Mouse (Mus musculus) kidney, postnatal 10 days (tissue): ENCODE measurements at regions not wholly inside any gene's neighbourhood (a gene's known extent, or its start where the extent isn't known, plus 50 kb on each side); places are given as distances from the start of the nearest gene placed in this dataset.

Source experiments
- DNase-seq: peaks from one replicate; pipeline ENCODE4 v3.0.0; 2021; ENCODE audit warnings: mixed read lengths

- no peak for DNase-seq
Observed at GRCm38 (mm10) chr5:64613696-64614095, 189.5 kb upstream of the Klf3 start.

DNA sequence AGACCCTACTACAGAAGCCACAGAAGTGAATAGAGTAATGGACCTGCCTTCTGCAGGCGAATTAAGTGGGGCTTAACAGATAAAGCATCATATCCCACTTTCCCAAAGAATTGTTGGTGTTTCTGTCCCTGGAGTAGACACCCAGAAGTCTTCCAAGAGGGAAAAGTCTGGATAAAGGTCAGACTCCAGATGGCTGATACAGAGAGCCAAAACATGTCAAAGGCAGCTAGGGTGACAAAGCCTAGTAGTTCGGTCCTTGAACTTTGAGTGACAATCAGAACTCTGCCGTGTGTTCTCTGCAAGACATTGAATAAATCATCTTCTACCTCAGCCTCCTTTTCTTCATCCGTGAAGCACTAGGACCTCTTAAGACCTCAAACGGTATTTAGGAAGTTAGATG, 185.1 kb upstream of the Klf3 start:
- no peak for DNase-seq

- no peak for DNase-seq
Observed at GRCm38 (mm10) chr5:64619752-64620151, 183.4 kb upstream of the Klf3 start.

DNA sequence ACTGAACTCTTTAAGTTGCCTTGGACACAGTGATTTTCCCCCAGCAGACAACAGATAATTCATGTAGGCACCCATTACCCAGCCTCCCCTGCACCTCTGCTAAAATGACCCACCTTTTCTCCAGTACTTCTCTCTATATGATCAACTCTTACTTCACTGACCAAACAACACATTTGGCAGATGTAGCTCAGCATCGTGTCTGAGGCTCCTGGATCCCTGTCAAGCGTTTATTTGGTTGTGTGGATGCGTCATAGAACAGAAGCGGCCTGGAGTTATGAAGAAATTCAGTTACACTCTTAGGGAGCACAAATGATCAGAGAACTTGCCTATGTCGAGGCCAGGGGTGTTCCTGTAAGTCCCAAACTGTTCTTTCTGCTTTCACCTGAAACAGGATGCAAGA, 182.5 kb upstream of the Klf3 start:
- no peak for DNase-seq

- DNase-seq, result no peak
Observed at GRCm38 (mm10) chr5:64621386-64621785, 181.8 kb upstream of the Klf3 start.

- peak; percentile 79 for DNase-seq
Observed at GRCm38 (mm10) chr5:64623653-64624052, 179.5 kb upstream of the Klf3 start.

DNA sequence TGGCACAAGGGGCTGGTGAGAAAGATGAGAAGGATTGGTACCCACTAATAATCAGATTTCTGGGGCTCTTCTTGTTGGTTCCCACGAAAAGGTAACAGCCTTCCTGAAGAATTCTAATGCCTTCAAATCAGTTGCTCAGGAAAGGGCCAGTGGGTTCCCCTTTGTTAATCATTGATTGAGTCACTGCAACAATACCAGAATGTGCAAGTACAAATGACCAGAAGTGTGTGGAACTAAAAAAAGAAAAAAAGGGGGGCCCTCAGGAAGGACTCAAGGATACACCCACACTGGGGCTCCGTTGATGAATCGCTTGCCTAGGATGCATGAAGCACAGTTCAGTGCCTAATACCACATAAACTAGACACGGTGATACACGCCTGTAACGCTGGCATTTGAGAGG, 179.0 kb upstream of the Klf3 start:
- DNase-seq, result no peak

DNA sequence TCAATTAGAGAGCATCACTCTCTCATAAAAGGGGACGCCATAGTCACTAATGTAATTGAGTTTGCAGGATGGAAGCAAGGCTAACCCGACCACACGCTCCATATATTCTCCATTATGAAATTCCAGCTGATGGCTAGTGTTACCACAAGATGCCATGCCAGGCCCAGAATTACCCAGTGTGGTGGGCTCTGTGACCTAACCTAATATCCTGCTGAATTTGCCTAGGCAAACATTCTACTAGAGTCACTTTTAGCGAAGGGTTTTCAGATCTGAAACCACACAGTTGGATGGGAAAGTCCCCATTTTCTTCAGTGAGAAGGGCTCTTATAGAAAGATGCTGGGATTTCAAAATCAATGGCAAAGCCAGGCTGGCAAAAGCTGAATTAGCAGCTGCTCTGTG, 177.8 kb upstream of the Klf3 start:
- no peak for DNase-seq

GRCm38 (mm10) chr5:64625841-64626298, 177.3 kb upstream of the Klf3 start:
- no peak for DNase-seq

- peak; percentile 58 for DNase-seq
Observed at GRCm38 (mm10) chr5:64626351-64626750, 176.8 kb upstream of the Klf3 start.

DNA sequence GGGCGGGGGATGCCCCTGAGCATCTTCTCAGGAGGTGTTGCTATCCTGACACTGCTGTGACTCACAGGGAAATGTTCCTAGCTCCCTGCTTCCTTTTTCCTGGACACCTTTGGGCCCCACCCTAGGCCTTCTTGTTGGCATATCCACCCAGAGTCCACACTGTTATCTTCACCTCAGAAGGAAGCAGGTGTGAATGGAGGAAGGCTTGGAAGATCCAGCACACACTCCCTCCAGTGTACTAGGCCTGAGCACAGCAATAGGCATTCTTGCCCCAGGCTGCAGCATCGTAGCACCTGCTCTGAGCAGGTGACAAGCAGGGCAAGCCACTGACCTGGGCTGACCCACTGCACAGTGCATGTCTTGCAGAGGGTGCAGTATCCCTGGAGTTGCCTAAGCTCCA, 172.6 kb upstream of the Klf3 start:
- DNase-seq, result no peak

- no peak for DNase-seq
Observed at GRCm38 (mm10) chr5:64632171-64632570, 171.0 kb upstream of the Klf3 start.

DNA sequence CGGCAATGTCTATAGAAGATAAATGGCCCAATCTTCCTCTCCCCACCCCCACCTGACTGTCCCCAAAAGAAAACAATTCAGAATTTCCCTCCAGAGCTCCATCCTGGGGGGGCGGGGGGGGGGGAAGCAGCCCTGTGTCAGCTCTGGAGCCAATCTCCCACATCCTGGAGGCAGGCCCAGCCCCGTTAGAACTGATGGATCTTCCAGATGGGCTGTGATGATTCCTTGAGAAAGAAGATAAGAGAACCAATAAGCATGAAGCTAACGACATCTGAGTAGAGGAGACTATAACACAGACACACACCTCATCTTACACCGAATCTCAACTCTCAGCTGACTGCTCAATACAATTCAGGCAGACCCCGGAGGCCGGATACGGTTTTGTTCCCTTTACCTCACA, 169.2 kb upstream of the Klf3 start:
- no peak for DNase-seq

DNA sequence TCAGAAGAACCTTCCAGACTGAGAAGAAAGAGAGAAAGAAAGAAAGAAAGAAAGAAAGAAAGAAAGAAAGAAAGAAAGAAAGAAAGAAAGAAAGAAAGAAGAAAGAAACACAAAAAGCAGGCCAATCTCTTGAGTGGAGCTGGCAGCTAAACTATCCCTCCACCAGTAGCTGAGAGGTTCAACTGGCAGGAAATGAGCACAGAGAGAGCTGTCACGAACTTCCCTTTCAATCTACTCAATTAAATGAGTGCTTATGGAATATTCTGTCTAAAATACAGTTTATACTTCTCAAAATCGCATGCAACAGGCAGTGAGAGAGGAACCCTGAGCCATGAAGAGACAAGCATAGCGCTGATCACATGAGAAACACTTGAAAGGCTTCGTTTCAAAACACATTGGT, 168.5 kb upstream of the Klf3 start:
- DNase-seq, result no peak

DNA sequence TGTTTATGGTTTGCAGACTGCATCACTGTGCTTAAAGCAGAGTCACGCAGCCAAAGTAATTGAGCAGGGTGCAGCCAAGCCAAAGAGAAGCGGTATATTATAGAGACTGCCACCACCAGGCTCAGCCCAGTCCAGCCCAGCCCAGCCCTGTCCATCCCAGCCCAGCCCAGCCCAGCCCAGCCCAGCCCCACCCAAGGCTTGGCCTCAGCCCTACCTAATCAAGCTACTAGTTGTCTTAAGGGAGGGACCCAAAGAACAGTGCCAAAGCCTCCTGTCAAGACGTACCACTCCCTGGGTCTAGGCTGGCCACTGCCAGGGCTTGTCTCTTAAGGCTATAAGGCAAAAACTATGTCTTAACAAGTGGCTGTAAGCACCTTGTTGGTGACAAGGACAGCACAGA, 166.9 kb upstream of the Klf3 start:
- no peak for DNase-seq

GRCm38 (mm10) chr5:64643584-64643983, 159.6 kb upstream of the Klf3 start:
- no peak for DNase-seq

DNA sequence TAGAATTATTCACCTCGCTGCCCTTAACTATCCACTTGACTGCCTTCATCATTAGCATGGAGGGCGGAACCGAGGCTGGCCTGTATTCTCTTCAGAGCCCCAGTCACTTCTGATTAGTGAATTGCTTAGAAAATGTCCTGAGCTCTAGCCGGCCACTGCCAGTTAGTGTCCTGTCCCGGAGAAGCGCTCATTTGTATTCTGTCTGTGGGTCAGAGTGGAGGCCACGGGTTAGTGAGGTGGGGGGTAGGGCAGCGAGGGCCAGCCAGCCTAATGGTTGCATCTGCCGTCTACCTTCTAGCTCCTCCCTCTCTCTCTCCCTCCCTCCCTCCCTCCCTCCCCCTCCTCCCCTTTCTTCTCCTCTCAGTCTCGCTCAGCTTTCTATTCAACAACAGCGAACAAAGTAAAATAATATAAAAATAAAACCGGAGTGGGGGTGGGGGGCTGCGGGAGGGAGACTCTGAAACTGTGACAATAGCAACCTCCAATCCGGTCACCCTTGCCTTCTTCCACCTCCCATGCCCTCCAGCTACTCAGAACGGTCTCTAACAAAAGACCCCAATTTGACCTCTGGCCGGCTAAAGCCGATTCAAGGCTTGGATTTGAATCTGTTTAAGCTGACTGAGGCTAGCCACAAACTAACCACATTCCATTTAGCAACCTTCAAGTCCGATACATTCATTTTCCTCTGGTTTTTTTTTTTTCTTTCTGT, 155.6 kb upstream of the Klf3 start:
- peak; percentile 58 for DNase-seq

DNA sequence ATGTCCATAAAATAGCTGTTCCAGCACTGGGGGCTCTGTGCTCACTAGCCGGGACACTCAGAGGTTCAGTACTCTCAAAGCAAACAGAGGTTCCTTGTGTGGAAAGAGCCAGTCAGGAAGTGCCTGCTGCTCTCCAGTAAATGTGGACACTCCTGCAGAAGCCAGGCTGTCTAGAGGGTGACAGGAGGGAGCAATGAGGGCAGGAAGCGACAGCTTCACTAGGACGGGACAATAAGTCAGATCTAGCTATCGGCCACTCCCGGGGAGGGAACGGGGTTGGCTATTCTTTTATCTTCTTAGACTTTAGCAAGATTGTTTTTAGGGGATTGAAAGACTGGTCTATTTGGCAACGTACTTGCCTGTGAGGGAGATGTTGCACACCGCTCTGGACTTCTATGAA, 154.7 kb upstream of the Klf3 start:
- DNase-seq, result peak; percentile 51

DNA sequence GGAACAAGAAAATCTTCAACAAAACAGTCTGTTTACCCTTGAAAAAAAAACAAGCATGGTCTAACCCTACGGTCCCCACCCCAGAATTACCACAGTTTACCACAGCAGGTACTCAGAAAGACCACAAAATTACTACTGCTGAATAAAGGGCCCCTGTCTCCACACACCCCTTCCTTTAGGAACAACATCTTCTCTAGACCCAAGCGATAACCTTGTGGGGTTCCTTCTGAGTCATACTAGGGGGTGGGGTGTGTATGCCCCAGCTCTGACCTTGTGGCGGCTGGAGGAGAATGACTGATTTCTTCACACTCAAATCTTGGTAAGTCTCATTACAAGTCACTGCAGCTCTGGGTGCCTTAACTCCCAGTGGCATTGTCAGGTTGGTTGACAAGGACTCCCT, 151.8 kb upstream of the Klf3 start:
- no peak for DNase-seq

DNA sequence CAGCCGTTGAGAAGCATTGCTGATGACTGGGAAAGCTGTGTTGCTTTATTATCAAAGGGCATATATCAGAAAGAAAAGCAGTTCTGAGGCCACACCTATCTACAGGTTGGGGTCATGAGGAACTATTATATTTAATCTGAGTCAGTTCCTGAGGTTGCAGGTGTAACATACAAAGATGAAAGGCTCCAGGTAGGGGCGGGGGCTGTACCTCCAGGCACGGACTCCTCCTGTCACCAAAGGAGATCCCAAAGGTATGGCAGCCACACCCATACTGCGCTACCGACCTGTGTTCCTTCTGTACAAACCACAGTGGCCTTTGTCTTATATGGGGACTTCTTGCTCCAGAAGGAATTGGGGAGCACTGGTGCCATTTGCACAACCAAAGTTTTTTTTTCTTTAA, 149.4 kb upstream of the Klf3 start:
- no peak for DNase-seq

GRCm38 (mm10) chr5:64655286-64655685, 147.9 kb upstream of the Klf3 start:
- no peak for DNase-seq

DNA sequence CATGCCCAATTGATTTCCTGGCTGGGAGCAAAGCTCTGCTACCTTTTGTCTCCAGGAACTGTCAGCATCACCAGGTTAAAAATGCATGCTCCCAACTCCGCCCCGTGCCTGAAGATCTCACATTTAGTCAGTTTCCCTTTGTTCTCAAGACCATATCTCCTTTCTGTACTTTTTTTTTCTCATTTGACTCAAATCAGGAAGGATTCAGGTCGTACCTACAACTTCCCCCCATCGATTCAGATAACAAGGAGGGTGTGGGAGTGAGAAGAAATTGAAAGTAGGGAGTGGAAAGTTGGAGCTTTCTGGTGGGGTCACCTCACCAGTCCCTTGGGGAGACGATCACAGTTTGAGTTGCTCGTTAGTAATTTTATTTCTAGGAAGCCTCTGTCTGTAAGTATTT, 141.2 kb upstream of the Klf3 start:
- DNase-seq, result no peak

- no peak for DNase-seq
Observed at GRCm38 (mm10) chr5:64662476-64662875, 140.7 kb upstream of the Klf3 start.

DNA sequence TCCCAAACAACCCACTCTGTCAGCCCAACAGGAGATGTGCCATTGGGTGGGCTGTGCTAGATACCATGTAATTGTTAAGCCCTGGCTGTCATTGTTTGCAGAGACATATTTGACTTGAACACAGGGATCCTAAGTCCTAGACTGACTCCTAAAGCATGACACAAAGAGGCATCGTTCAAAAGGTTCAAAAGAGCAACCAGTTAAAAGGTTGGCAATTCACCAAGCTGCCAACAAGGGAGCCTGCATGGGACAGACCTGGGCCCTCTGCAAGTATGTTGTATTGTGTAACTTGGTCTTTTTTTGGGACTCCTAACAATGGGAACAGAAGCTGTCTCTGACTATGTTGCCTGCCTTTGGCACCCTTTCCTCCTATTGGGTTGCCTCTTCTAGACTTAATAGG, 139.4 kb upstream of the Klf3 start:
- DNase-seq, result no peak

GRCm38 (mm10) chr5:64665064-64665463, 138.1 kb upstream of the Klf3 start:
- peak; percentile 37 for DNase-seq
